Mouse (Mus musculus) heart, adult 2 months (tissue): ENCODE measurements around the gene Themis2.

ENCODE experiments used
- CTCF ChIP-seq: fragments of 200-600 bp; IDR thresholded peaks from 2 replicates; pipeline ENCODE4 v1.8.1; 2022; ENCODE audit warnings: antibody characterized with exemption, mild to moderate bottlenecking, moderate library complexity
- POLR2A ChIP-seq: fragments of 200-500 bp; IDR thresholded peaks from 2 replicates; pipeline ENCODE4 v1.6.1; 2011; ENCODE audit warnings: mild to moderate bottlenecking, low read depth, low read length, control low read depth; ENCODE audit not compliant: insufficient read depth

GRCm38 (mm10) chr4:132823614-132824366 lies 27.6 kb upstream of the Themis2 start:
- TF ChIP-seq POLR2A (no peak), CTCF (peak; percentile 68)
